Mouse (Mus musculus) neural tube, embryonic 14.5 days (tissue): ENCODE data around the gene Eomes. TPM values are rescaled to one million over a fixed set of nuclear protein-coding genes. Genes with fewer than 3 reads are reported as not detected.
A peak's percentile ranks its signal among the peaks of the same experiment; 100 is the strongest.

Experiments
- ATAC-seq: fragments of 200-750 bp; cut with Nextera tagmentation; 2 replicates; pipeline ENCODE4 v1.8.0; 2017; ENCODE audit warnings: low read depth, mild to moderate bottlenecking, moderate TSS enrichment, moderate library complexity
- H3K27ac ChIP-seq: fragments of 300-500 bp; sonication (generic); 2 replicates; pipeline ENCODE4 v1.5.1; 2014; ENCODE audit warnings: low read depth, mild to moderate bottlenecking, control low read depth, low read length, moderate library complexity, mixed read lengths
- H3K27me3 ChIP-seq: fragments of 300-500 bp; sonication (generic); 2 replicates; pipeline ENCODE4 v1.6.1; 2014; ENCODE audit warnings: low read length; ENCODE audit not compliant: control insufficient read depth, insufficient read depth
- H3K36me3 ChIP-seq: fragments of 300-500 bp; sonication (generic); 2 replicates; pipeline ENCODE4 v1.6.1; 2014; ENCODE audit warnings: low read length, mixed read lengths; ENCODE audit not compliant: control insufficient read depth, insufficient read depth
- H3K4me1 ChIP-seq: fragments of 300-500 bp; sonication (generic); 2 replicates; pipeline ENCODE4 v1.6.1; 2014; ENCODE audit warnings: low read length; ENCODE audit not compliant: control insufficient read depth, insufficient read depth
- H3K4me2 ChIP-seq: fragments of 300-500 bp; sonication (generic); 2 replicates; pipeline ENCODE4 v1.6.1; 2014; ENCODE audit warnings: mild to moderate bottlenecking, low read depth, low read length, control low read depth
- H3K4me3 ChIP-seq: fragments of 300-500 bp; sonication (generic); 2 replicates; pipeline ENCODE4 v1.5.1; 2014; ENCODE audit warnings: low read depth, low read length, control low read depth, mixed read lengths
- H3K9ac ChIP-seq: fragments of 300-500 bp; sonication (generic); replicated peaks from 2 replicates; pipeline ENCODE4 v1.6.1; 2014; ENCODE audit warnings: low read depth, mild to moderate bottlenecking, control low read depth, low read length, mixed read lengths
- H3K9me3 ChIP-seq: fragments of 300-500 bp; sonication (generic); 2 replicates; pipeline ENCODE4 v1.6.1; 2016; ENCODE audit warnings: low read length; ENCODE audit not compliant: control insufficient read depth
- WGBS: fragments of 180-500 bp; shearing (Covaris S2); extraction: QIAGEN DNeasy Blood & Tissue Kit; methylation state at CpG from one replicate; pipeline ENCODE4 v1.1.7; 2014; 5-methylcytosine and 5-hydroxymethylcytosine counted together
- polyA plus RNA-seq: library from polyadenylated mRNA; unstranded; fragments of >200 nt; fragmentation: Nextera tagmentation; extraction: Ambion mirVana; gene quantifications from 2 replicates; pipeline ENCODE4 v1.2.1, GENCODE M21; 2014

The Eomes gene
- polyA plus RNA-seq, 1 experiment from 2014 or later, result not detected

DNA sequence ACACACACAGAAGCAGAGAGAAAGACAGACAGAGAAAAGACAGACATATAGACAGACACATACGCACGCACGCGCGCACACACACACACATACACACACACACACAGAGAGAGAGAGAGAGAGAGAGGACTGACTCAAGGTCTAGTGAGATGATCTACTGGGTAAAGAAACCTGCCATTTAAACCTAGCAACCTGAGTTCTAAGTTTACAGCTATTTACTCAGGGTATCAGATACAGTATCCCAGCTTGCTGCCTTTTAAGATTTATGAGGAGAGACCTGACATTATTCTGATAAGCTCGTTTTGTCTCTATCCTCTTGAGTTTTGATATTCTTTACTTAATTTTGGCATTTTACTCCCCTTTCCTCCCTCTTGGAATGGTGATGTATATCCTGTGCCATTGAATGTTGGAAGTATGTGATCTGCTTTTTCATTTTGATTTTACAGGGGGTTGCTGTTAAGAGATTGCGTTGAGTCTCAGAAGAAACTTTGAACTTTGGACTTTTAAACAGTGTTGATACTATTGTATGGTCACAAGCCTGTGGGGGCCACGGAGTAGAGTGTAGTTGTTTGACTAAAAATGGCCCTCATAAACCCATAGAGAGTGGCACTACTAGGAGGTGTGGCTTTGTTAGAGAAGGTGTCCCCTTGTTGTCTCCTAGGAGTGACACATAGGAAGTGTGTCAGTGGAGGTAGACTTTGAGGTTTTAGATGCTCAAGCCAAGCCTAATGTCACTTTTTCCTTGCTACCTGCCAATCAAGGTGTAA is 15.1 kb downstream of the Eomes start:
- Histone ChIP-seq H3K27me3 (peaks cover 8% of the 10 kb centered on the region), H3K9me3 (no peaks in the 10 kb centered on the region), H3K36me3 (no peaks in the 10 kb centered on the region), H3K27ac (no peak overlapping the region), H3K4me3 (no peak overlapping the region), H3K4me2 (no peak overlapping the region), H3K9ac (no peak overlapping the region), H3K4me1 (no peaks in the 10 kb centered on the region)
- ATAC-seq, result no peak
- 89% methylated on average over 8 of the region's 8 CpGs for WGBS

DNA sequence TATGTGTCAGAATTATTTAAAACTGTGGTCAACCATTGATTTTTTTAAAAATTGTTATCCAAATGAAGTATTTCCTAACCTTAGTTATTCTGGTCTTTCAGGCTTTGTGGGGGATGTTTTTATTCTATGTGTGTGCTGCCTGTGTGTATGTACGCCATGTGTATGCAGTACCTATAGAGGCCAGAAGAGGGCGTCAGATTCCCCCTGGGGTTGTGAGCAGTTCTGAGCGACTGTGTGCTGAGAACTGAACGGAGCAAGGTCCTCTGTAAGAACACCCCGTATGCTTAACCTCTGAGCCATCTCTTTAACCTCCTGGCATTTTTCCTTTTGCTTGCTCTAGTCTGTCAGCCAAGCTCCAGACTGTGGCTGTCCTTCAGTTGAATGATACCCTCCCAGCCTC is 16.1 kb downstream of the Eomes start:
- Histone ChIP-seq H3K4me3 (no peak overlapping the region), H3K4me1 (no peaks in the 10 kb centered on the region), H3K27ac (no peak overlapping the region), H3K9me3 (no peaks in the 10 kb centered on the region), H3K27me3 (peaks cover 2% of the 10 kb centered on the region; the same call in 1 of the 2 replicates), H3K36me3 (no peaks in the 10 kb centered on the region), H3K4me2 (no peak overlapping the region), H3K9ac (no peak overlapping the region)
- ATAC-seq, result no peak
- WGBS, result 94% methylated on average over 5 of the region's 5 CpGs

DNA sequence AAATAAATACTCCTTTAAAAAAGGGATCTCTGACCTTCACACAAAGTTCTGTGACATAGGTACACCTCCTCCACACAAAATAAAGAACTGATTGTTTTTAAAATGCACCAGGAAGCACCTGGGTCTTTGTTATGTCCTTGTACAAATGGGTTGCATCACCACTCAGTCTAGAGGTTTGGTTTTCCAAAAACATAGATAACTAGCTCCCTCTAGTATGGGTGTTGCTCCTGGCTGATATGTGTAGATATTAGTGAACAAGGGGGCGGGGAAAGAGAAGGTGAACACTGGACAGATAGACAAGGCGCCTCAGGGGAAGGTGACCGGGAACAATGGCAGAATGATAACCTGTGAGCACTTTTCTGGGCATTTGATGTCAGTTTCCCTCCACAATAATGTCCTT is 17.9 kb downstream of the Eomes start:
- no peak overlapping the region for H3K4me2 ChIP-seq
- no peak for ATAC-seq

DNA sequence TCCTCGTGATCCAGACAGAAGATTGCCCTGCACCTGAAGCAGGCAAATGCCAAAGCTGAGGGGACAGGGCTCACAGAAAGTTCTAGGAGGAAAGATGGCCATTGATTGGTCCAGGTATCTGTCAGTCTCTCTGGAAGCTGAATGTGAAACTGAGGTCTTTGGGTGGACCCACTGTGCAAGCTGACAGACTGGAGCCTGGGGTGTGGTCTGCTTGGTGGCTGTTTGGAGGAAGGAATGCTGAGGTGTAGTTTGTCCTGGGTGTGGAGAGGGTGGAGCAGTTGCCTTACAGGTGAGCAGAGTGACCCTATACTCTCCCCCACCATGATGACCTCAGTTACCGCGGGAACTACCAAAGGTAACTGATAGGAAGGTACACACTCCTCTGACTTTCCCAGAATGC is 18.9 kb downstream of the Eomes start:
- Histone ChIP-seq H3K27ac (no peak overlapping the region), H3K9ac (no peak overlapping the region), H3K4me2 (no peak overlapping the region), H3K27me3 (no peaks in the 10 kb centered on the region), H3K36me3 (no peaks in the 10 kb centered on the region), H3K9me3 (no peaks in the 10 kb centered on the region), H3K4me3 (no peak overlapping the region), H3K4me1 (no peaks in the 10 kb centered on the region)
- ATAC-seq, result no peak
- WGBS, result 95% methylated on average over 3 of the region's 3 CpGs

More for the DNA sequence above, 17.9 kb downstream of the Eomes start:
- Histone ChIP-seq H3K4me1 (no peaks in the 10 kb centered on the region), H3K9me3 (no peaks in the 10 kb centered on the region), H3K36me3 (no peaks in the 10 kb centered on the region), H3K27ac (no peak overlapping the region), H3K27me3 (no peaks in the 10 kb centered on the region), H3K4me3 (no peak overlapping the region), H3K9ac (no peak overlapping the region)
- WGBS, result 89% methylated on average over 3 of the region's 3 CpGs

DNA sequence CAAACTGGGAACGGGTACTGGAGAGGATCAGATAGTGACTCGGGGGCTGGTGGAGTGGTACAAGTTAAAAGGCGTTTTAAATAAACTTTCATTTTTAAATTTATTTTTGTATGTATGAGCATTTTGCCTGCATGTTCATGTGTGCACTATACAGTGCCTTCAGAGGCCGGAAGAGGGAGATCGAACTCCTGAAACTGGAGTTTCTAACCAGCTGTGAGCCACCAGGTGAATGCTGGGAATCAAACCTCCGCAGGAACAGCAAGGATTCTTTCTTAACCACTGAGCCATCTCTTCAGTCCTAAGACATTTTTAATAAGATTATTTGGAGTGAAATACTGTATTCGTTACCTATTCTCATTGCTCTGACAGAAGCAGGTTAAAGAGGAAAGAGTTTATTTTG is 20.0 kb downstream of the Eomes start:
- no peaks in the 10 kb centered on the region for H3K27me3 ChIP-seq
- no peaks in the 10 kb centered on the region for H3K9me3 ChIP-seq
- no peaks in the 10 kb centered on the region for H3K36me3 ChIP-seq
- 73% methylated on average over 7 of the region's 7 CpGs for WGBS
- no peaks in the 10 kb centered on the region for H3K4me1 ChIP-seq
- no peak overlapping the region for H3K27ac ChIP-seq
- H3K4me3 ChIP-seq, result no peak overlapping the region
- H3K9ac ChIP-seq, result no peak overlapping the region
- no peak overlapping the region for H3K4me2 ChIP-seq
- no peak for ATAC-seq

DNA sequence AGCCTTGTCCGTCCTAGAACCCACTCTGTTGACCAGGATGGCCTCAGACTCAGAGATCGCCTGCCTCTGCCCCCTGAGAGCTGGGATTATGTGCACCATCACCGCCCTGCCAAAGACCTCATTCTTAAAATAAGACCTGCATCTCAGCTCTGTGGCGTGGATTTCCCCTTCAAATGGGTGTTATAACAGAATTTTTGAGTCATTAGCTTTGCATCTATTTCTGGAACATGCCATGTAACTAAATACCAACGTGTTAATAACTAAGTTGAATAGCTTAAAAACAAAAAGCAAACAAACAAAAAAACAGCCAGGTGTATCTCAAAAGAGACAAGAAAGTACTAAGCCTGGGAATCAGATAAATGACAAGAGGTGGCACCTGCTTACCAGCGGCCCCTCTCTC is 23.0 kb downstream of the Eomes start:
- ATAC-seq, result no peak
- Histone ChIP-seq H3K9me3 (no peaks in the 10 kb centered on the region), H3K36me3 (no peaks in the 10 kb centered on the region), H3K4me1 (0 out of 2 replicates have a peak, but pooled peaks cover 2% of the 10 kb centered on the region), H3K9ac (no peak overlapping the region), H3K27ac (no peak overlapping the region), H3K27me3 (no peaks in the 10 kb centered on the region), H3K4me3 (no peak overlapping the region), H3K4me2 (no peak overlapping the region)
- WGBS, result 80% methylated on average over 6 of the region's 6 CpGs

DNA sequence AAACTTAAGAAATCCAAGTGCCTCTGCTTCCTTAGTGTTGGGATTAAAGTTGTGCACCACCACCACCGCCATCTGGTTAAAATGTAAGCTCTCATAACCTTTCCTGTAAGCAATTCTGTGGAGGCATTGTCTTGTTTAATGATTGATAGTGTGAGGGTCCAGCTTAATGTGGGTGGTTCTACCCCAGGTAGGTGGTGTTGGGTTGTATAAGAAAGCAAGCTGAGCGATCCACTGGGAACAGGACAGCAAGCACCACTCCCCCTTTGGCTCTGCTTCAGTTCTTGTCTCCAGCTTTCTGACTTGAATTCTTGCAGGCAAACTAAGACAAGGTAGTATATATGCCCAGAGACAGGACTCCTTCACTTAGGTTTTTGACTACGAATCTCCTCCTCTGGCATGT is 26.6 kb downstream of the Eomes start:
- no peak for ATAC-seq
- H3K27ac ChIP-seq, result no peak overlapping the region
- WGBS, result 88% methylated on average over 3 of the region's 3 CpGs

DNA sequence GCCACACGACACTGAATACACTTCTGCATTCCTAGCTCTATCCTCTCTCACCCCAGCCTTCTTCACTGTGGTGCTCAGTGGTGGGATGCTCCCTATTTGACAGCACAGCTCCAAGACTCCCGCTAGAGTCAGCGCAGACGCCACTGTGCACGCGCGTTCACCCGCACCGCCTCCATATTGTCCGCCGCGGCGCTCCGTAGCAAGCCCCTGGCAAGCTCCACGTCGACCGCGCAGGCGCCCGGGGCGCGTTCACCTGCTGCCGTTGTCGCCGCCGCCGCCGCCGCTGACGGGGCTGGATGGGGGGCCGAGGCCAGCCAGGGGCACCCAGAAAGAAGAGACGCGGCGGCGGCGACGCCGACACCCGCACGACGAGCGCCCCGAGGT is 28.0 kb downstream of the Eomes start, which contains the start of gene Golga4:
Gene Golga4 (plus strand): TSS at position 248 of the 384 bp plus-strand sequence.
- peak within 1 kb of the TSS; percentile 69 for H3K27ac ChIP-seq
- peak within 1 kb of the TSS; percentile 87 for H3K4me3 ChIP-seq
- H3K4me2 ChIP-seq, result peak within 1 kb of the TSS; percentile 99
- H3K4me1 ChIP-seq, result peaks cover 10% of the 10 kb centered on the region
- no peaks in the 10 kb centered on the region for H3K9me3 ChIP-seq
- H3K9ac ChIP-seq, result peak within 1 kb of the TSS; percentile 82
- under 1% methylated on average over 31 of the region's 43 CpGs for WGBS
- H3K36me3 ChIP-seq, result no peaks in the 10 kb centered on the region
- ATAC-seq, result peak; percentile 92
- no peaks in the 10 kb centered on the region for H3K27me3 ChIP-seq

More for the DNA sequence above, 26.6 kb downstream of the Eomes start:
- peaks cover 10% of the 10 kb centered on the region for H3K4me1 ChIP-seq
- H3K9me3 ChIP-seq, result no peaks in the 10 kb centered on the region
- no peak overlapping the region for H3K4me2 ChIP-seq
- no peaks in the 10 kb centered on the region for H3K36me3 ChIP-seq
- no peak overlapping the region for H3K9ac ChIP-seq
- H3K4me3 ChIP-seq, result no peak overlapping the region
- H3K27me3 ChIP-seq, result no peaks in the 10 kb centered on the region

DNA sequence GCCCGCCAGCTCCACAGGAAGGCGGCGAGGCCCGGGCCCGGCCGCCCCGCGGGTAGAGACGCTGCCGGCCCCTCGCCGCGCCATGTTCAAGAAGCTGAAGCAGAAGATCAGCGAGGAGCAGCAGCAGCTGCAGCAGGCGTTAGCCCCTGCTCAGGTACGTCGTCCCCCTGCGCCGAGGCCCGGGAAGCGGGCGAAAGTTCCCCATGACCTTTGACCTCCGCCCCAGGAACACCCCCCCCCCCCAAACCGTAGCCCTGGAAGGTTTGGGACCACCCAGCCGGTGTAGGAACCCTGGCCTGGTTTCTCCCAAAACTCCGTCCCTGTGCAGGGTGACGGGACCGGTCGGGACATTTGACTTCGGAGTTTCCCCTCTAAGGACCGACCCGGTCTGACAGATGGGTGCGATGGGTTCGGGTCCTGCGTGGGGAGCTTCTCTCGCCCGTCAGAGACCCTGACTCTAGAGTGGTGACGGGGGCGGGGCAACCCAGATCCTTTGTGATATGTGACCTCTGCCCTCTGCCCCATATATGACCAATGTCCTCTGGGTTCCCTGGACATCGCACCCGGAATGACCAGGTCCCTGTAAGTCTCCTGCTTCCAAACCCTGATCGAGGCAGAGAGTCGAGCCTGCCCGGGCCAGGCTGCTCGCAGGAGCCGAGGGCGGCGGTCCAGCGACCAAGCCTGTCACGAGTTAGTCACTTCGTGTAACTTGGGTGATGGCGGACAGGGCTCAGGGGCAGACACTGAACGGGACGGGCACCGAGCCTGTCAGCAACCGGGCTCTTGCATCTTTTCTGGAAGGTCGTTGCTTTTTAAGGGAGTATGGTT is 28.6 kb downstream of the Eomes start:
- Histone ChIP-seq H3K4me3 (peak overlapping the region; percentile 87), H3K4me1 (peaks cover 10% of the 10 kb centered on the region), H3K4me2 (peak overlapping the region; percentile 99), H3K9ac (peak overlapping the region; percentile 82), H3K36me3 (no peaks in the 10 kb centered on the region), H3K27ac (peak overlapping the region; percentile 69), H3K27me3 (no peaks in the 10 kb centered on the region), H3K9me3 (no peaks in the 10 kb centered on the region)
- under 1% methylated on average over 41 of the region's 57 CpGs for WGBS
- ATAC-seq, result peak; percentile 69
